Mouse (Mus musculus): ENCODE results near the gene Dguok. TPM values are rescaled to one million over a fixed set of nuclear protein-coding genes. Genes with fewer than 3 reads are reported as not detected.

The Dguok gene
- polyA plus RNA-seq, 1 experiment from 2014 or later = 66.6 TPM

- WGBS = 77% methylated on average over 4 of the region's 4 CpGs
- Histone ChIP-seq H3K4me2 (ENCODE audit: low read length) (no peak overlapping the region), H3K36me3 (ENCODE audit: control insufficient read depth, insufficient read depth, low read length) (peaks cover 48% of the 10 kb centered on the region), H3K9ac (replicated peaks; ENCODE audit: low read length) (no peak overlapping the region), H3K4me1 (ENCODE audit: control insufficient read depth, insufficient read depth, low read length) (no peaks in the 10 kb centered on the region), H3K27me3 (ENCODE audit: control insufficient read depth, insufficient read depth, low read length) (no peaks in the 10 kb centered on the region), H3K9me3 (ENCODE audit: control insufficient read depth, low read length) (no peaks in the 10 kb centered on the region), H3K4me3 (replicated peaks; ENCODE audit: low read depth, low read length) (no peak overlapping the region), H3K27ac (replicated peaks; ENCODE audit: low read depth, low read length) (no peak overlapping the region)
- DNase-seq (peak; percentile 25), ATAC-seq (ENCODE audit: low FRiP score, low TSS enrichment) (no peak)
Measured at GRCm38 (mm10) chr6:83478217-83478616, 28.6 kb downstream of the Dguok start.

GRCm38 (mm10) chr6:83475431-83475830, 31.3 kb downstream of the Dguok start:
- Histone ChIP-seq H3K36me3 (ENCODE audit: control insufficient read depth, insufficient read depth, low read length) (peaks cover 20% of the 10 kb centered on the region), H3K4me3 (replicated peaks; ENCODE audit: low read depth, low read length) (no peak overlapping the region), H3K27ac (replicated peaks; ENCODE audit: low read depth, low read length) (no peak overlapping the region), H3K9me3 (ENCODE audit: control insufficient read depth, low read length) (no peaks in the 10 kb centered on the region), H3K4me1 (ENCODE audit: control insufficient read depth, insufficient read depth, low read length) (no peaks in the 10 kb centered on the region), H3K9ac (replicated peaks; ENCODE audit: low read length) (no peak overlapping the region), H3K27me3 (ENCODE audit: control insufficient read depth, insufficient read depth, low read length) (no peaks in the 10 kb centered on the region), H3K4me2 (ENCODE audit: low read length) (no peak overlapping the region)
- no peak for ATAC-seq (ENCODE audit: low FRiP score, low TSS enrichment)
- no peak for DNase-seq
- 83% methylated on average over 7 of the region's 7 CpGs for WGBS

- no peak overlapping the region for H3K4me2 ChIP-seq (ENCODE audit: low read length)
- H3K27ac ChIP-seq (replicated peaks; ENCODE audit: low read depth, low read length) = no peak overlapping the region
- H3K27me3 ChIP-seq (ENCODE audit: control insufficient read depth, insufficient read depth, low read length) = no peaks in the 10 kb centered on the region
- no peaks in the 10 kb centered on the region for H3K9me3 ChIP-seq (ENCODE audit: control insufficient read depth, low read length)
- no peaks in the 10 kb centered on the region; the same call in 1 of the 2 replicates for H3K36me3 ChIP-seq (ENCODE audit: control insufficient read depth, insufficient read depth, low read length)
- H3K9ac ChIP-seq (replicated peaks; ENCODE audit: low read length) = no peak overlapping the region
- no peaks in the 10 kb centered on the region for H3K4me1 ChIP-seq (ENCODE audit: control insufficient read depth, insufficient read depth, low read length)
- DNase-seq (no peak), ATAC-seq (ENCODE audit: low FRiP score, low TSS enrichment) (no peak)
- WGBS = 89% methylated on average over 9 of the region's 9 CpGs
- H3K4me3 ChIP-seq (replicated peaks; ENCODE audit: low read depth, low read length) = no peak overlapping the region
Measured at GRCm38 (mm10) chr6:83473240-83473639, 33.5 kb downstream of the Dguok start.

- 90% methylated on average over 7 of the region's 7 CpGs for WGBS
- Histone ChIP-seq H3K4me2 (ENCODE audit: low read length) (no peak overlapping the region), H3K36me3 (ENCODE audit: control insufficient read depth, insufficient read depth, low read length) (no peaks in the 10 kb centered on the region), H3K27ac (replicated peaks; ENCODE audit: low read depth, low read length) (no peak overlapping the region), H3K4me1 (ENCODE audit: control insufficient read depth, insufficient read depth, low read length) (no peaks in the 10 kb centered on the region), H3K27me3 (ENCODE audit: control insufficient read depth, insufficient read depth, low read length) (no peaks in the 10 kb centered on the region), H3K9ac (replicated peaks; ENCODE audit: low read length) (no peak overlapping the region), H3K4me3 (replicated peaks; ENCODE audit: low read depth, low read length) (no peak overlapping the region), H3K9me3 (ENCODE audit: control insufficient read depth, low read length) (no peaks in the 10 kb centered on the region)
- no peak for DNase-seq
- no peak for ATAC-seq (ENCODE audit: low FRiP score, low TSS enrichment)
Measured at GRCm38 (mm10) chr6:83471739-83472138, 35.0 kb downstream of the Dguok start.

- Histone ChIP-seq H3K27me3 (ENCODE audit: control insufficient read depth, insufficient read depth, low read length) (no peaks in the 10 kb centered on the region), H3K4me3 (replicated peaks; ENCODE audit: low read depth, low read length) (no peak overlapping the region), H3K9me3 (ENCODE audit: control insufficient read depth, low read length) (no peaks in the 10 kb centered on the region), H3K9ac (replicated peaks; ENCODE audit: low read length) (no peak overlapping the region), H3K4me1 (ENCODE audit: control insufficient read depth, insufficient read depth, low read length) (no peaks in the 10 kb centered on the region), H3K27ac (replicated peaks; ENCODE audit: low read depth, low read length) (no peak overlapping the region), H3K4me2 (ENCODE audit: low read length) (no peak overlapping the region), H3K36me3 (ENCODE audit: control insufficient read depth, insufficient read depth, low read length) (no peaks in the 10 kb centered on the region)
- DNase-seq = no peak
- ATAC-seq (ENCODE audit: low FRiP score, low TSS enrichment) = no peak
Measured at GRCm38 (mm10) chr6:83464011-83464410, 42.8 kb downstream of the Dguok start.

GRCm38 (mm10) chr6:83459034-83459644, 47.6 kb downstream of the Dguok start, which contains the start of gene Tet3:
TSS of gene Tet3 (minus strand) at chr6:83459084.
- Histone ChIP-seq H3K9ac (replicated peaks; ENCODE audit: low read length) (no peak within 1 kb of the TSS), H3K9me3 (ENCODE audit: control insufficient read depth, low read length) (no peaks in the 10 kb centered on the region), H3K4me3 (replicated peaks; ENCODE audit: low read depth, low read length) (no peak within 1 kb of the TSS), H3K27me3 (ENCODE audit: control insufficient read depth, insufficient read depth, low read length) (no peaks in the 10 kb centered on the region), H3K4me1 (ENCODE audit: control insufficient read depth, insufficient read depth, low read length) (peaks cover 22% of the 10 kb centered on the region), H3K27ac (replicated peaks; ENCODE audit: low read depth, low read length) (no peak within 1 kb of the TSS), H3K36me3 (ENCODE audit: control insufficient read depth, insufficient read depth, low read length) (0 out of 2 replicates have a peak, but pooled peaks cover 3% of the 10 kb centered on the region), H3K4me2 (ENCODE audit: low read length) (no peak within 1 kb of the TSS; the same call in 1 of the 2 replicates)
- ATAC-seq (ENCODE audit: low FRiP score, low TSS enrichment) (no peak), DNase-seq (no peak)
- WGBS = 87% methylated on average over 4 of the region's 4 CpGs

GRCm38 (mm10) chr6:83456984-83457810, 49.6 kb downstream of the Dguok start:
- Histone ChIP-seq H3K27ac (replicated peaks; ENCODE audit: low read depth, low read length) (peak overlapping the region; percentile 96), H3K27me3 (ENCODE audit: control insufficient read depth, insufficient read depth, low read length) (no peaks in the 10 kb centered on the region), H3K36me3 (ENCODE audit: control insufficient read depth, insufficient read depth, low read length) (0 out of 2 replicates have a peak, but pooled peaks cover 3% of the 10 kb centered on the region), H3K4me3 (replicated peaks; ENCODE audit: low read depth, low read length) (peak overlapping the region; percentile 79), H3K4me1 (ENCODE audit: control insufficient read depth, insufficient read depth, low read length) (peaks cover 40% of the 10 kb centered on the region), H3K9ac (replicated peaks; ENCODE audit: low read length) (peak overlapping the region; percentile 97), H3K4me2 (ENCODE audit: low read length) (peak overlapping the region; percentile 92), H3K9me3 (ENCODE audit: control insufficient read depth, low read length) (no peaks in the 10 kb centered on the region)
- WGBS = 4% methylated on average over 33 of the region's 33 CpGs
- ATAC-seq (ENCODE audit: low FRiP score, low TSS enrichment) = peak; percentile 18; the same call in 1 of the 2 replicates
- no peak for DNase-seq

GRCm38 (mm10) chr6:83456131-83456983, 50.4 kb downstream of the Dguok start:
- Histone ChIP-seq H3K4me3 (replicated peaks; ENCODE audit: low read depth, low read length) (peak overlapping the region; percentile 79), H3K27me3 (ENCODE audit: control insufficient read depth, insufficient read depth, low read length) (no peaks in the 10 kb centered on the region), H3K9ac (replicated peaks; ENCODE audit: low read length) (peak overlapping the region; percentile 97), H3K9me3 (ENCODE audit: control insufficient read depth, low read length) (no peaks in the 10 kb centered on the region), H3K4me2 (ENCODE audit: low read length) (peak overlapping the region; percentile 92), H3K27ac (replicated peaks; ENCODE audit: low read depth, low read length) (peak overlapping the region; percentile 96), H3K36me3 (ENCODE audit: control insufficient read depth, insufficient read depth, low read length) (0 out of 2 replicates have a peak, but pooled peaks cover 3% of the 10 kb centered on the region), H3K4me1 (ENCODE audit: control insufficient read depth, insufficient read depth, low read length) (peaks cover 48% of the 10 kb centered on the region)
- ATAC-seq (ENCODE audit: low FRiP score, low TSS enrichment) (peak; percentile 81), DNase-seq (peak; percentile 91)
- WGBS = under 1% methylated on average over 80 of the region's 105 CpGs

Data from midbrain, embryonic 14.5 days (tissue).